Mouse (Mus musculus) liver, postnatal 0 days (tissue): ENCODE results near the gene Cnot10.

ENCODE experiments used
- CTCF ChIP-seq: sonication (generic); IDR thresholded peaks from 2 replicates; pipeline ENCODE4 v1.5.1; 2016; ENCODE audit warnings: antibody characterized with exemption, low read depth
- EP300 ChIP-seq: IDR thresholded peaks from 2 replicates; pipeline ENCODE4 v1.6.1; 2016; ENCODE audit warnings: antibody characterized with exemption, low read depth, mild to moderate bottlenecking

- TF ChIP-seq CTCF, result no peak
- TF ChIP-seq EP300, result no peak
These were observed 98.7 kb downstream of the Cnot10 start for GRCm38 (mm10) chr9:114541279-114541741.
